Mouse (Mus musculus) gastrocnemius, postnatal 10 days (tissue): ENCODE data around the gene Kcnip1. TPM values are rescaled to one million over a fixed set of nuclear protein-coding genes. Genes with fewer than 3 reads are reported as not detected.
A peak's percentile ranks its signal among the peaks of the same experiment; 100 is the strongest.

ENCODE experiments used
- DNase-seq: peaks from one replicate; pipeline ENCODE4 v3.0.0; 2021; ENCODE audit warnings: mixed read lengths
- total RNA-seq, 2 experiments: library from RNA; stranded (reverse); gene quantifications; 2 replicates each; pipeline ENCODE4 v1.2.3; 2021

The Kcnip1 gene
- total RNA-seq, 2 experiments from 2014 or later: 0.14 to 0.18 TPM

DNA sequence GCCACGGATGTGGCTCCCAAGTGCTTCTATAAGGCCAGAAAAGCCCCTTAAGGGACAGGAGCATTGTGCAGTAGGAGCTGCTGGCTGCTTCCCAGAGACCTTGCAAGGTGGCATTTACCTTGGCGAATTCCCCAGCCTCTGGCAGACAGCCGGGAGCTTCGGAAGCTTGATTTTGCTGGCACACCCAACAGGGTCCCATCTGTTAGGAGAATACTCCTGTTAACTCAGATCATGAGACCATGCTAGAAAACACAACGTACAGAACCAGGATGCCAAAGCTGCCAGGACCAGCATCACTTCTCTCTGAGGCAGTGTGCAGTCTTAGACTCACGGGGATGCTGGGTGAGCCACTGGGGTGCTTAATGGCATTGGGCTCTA, 165.1 kb downstream of the Kcnip1 start:
- no peak for DNase-seq

DNA sequence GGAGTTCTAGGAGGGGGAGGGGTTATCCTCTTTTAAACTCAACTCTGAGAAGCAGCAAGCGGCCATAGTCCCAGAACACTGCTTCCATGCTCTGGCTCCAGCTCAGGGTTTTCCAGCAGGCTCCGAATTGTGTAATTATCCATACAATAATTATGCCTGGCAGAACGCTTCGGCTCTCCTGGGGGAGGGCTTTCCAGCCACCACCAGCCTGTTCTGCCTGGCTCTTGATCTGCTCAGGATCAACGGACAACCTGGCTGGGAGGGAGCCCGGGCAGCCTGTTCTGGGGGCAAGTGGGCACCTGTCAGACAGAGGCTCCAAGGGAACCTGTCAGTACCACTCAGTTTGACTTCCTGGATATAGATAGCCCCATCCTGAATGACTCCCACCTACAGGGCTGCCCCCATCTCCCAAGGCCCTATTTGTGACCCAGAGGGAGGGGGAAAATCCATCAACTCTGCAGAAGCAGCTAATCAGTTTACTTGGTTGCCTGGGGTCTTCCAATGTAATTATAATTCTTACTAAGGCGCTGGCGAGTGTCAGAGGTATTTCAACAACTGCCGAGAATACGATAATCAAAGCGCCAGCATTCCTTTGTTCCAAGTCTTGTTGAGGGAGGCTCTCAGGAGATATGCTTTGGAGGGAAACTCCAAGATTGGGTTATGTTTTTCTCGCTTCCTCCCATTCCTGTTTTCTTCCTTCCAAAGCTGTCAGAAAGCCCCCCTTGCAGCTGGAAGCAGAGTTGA, 165.7 kb downstream of the Kcnip1 start:
- DNase-seq: no peak

- DNase-seq: no peak
These were observed 168.2 kb downstream of the Kcnip1 start for GRCm38 (mm10) chr11:33824739-33825138.

DNA sequence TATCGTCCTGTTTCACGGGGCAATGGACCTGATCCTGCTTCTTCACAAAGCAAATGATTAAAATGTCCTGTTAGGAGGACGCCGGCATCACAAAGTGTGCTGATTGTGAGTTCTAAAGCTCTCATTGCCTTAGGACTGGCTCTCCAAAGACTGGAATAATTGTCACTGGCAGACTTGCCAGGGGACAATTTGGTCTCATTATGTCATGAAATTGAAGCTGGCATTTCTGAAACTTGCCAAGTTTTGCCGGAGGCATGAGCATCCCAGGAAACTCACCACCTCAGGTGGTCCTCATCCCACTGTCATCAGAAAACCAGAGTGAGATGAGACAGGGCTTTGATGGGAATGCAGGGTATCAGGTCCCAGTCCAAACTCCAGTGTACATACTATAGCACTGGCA, 171.6 kb downstream of the Kcnip1 start:
- DNase-seq: no peak

GRCm38 (mm10) chr11:33820876-33821275, 172.1 kb downstream of the Kcnip1 start:
- no peak for DNase-seq

- no peak for DNase-seq
These were observed 174.0 kb downstream of the Kcnip1 start for GRCm38 (mm10) chr11:33818861-33819503.

GRCm38 (mm10) chr11:33816020-33816419, 176.9 kb downstream of the Kcnip1 start:
- no peak for DNase-seq

- DNase-seq: no peak
These were observed 182.8 kb downstream of the Kcnip1 start for GRCm38 (mm10) chr11:33810105-33810504.

DNA sequence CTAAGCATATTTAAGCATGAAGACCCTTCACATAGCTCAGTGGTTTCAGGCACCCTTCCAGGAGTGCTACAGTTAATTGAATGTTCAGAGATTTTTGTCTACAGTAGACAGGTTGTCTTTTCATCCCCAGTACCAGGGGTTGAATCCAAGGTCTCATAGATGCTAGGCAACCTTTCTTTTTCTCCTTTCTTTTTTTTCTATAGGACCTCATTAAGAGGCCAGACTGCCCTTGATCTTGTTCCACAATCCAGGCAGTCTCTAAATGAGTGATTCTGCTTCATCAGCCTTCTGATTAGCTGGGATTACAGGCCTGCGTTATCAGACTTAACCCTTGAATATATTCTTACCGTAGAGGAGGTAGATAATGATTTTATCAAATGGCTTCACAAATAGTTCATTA, 189.9 kb downstream of the Kcnip1 start:
- DNase-seq: no peak

- no peak for DNase-seq
These were observed 192.4 kb downstream of the Kcnip1 start for GRCm38 (mm10) chr11:33800436-33801088.

GRCm38 (mm10) chr11:33799933-33800332, 193.0 kb downstream of the Kcnip1 start:
- no peak for DNase-seq

DNA sequence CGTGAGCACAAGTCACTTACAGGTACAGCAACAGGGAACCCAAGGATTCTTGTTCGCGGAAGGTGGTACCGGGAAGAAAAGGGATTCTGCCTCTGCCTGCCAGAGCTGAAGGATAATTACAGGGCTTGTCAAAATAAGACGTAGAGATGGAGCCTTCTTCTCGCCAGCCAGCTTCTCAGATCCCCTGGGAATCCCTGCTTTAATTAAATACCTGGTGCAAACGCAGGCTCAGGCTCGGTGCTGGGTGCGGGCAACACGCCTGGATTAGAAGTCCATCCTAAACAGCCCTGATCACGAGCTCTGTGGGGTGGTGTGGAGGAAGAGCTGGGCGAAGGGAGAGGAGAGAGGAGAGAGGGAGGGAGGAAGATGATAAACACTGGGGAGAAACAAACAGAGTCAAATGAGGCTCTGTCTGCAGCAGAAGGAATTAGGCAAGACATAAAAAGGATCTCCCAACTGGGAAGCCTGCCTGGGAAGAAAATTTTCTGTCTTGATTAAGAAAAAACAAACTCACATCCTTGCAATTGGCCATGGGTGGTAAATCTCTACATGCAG, 194.8 kb downstream of the Kcnip1 start:
- no peak for DNase-seq

DNA sequence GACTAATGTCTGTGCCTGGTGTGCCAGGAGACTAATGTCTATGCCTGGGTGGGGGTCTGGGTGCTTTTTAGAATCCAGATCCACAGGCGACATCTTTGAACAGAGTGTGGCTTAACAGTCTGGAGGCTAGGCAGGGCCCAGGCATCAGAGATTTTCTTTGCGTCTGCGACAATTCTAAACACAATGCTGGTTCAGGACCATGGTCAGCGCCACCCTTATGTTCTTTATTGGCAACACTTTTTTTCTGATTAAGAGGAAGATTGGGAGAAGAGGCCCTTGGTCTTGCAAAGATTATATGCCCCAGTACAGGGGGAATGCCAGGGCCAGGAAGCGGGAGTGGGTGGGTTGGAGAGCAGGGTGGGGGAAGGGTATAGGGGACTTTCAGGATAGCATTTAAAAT, 205.6 kb downstream of the Kcnip1 start:
- DNase-seq: peak; percentile 41

GRCm38 (mm10) chr11:33786572-33786971, 206.4 kb downstream of the Kcnip1 start:
- DNase-seq: no peak

GRCm38 (mm10) chr11:33781561-33781971, 211.4 kb downstream of the Kcnip1 start:
- DNase-seq: no peak

- no peak for DNase-seq
These were observed 212.7 kb downstream of the Kcnip1 start for GRCm38 (mm10) chr11:33780263-33780662.

GRCm38 (mm10) chr11:33772615-33773141, 220.3 kb downstream of the Kcnip1 start:
- DNase-seq: no peak

- DNase-seq: no peak
These were observed 220.9 kb downstream of the Kcnip1 start for GRCm38 (mm10) chr11:33772043-33772442.

GRCm38 (mm10) chr11:33766976-33767938, 225.7 kb downstream of the Kcnip1 start:
- no peak for DNase-seq

- no peak for DNase-seq
These were observed 231.7 kb downstream of the Kcnip1 start for GRCm38 (mm10) chr11:33761201-33761755.

GRCm38 (mm10) chr11:33756624-33757023, 236.3 kb downstream of the Kcnip1 start:
- DNase-seq: no peak
